Mouse (Mus musculus): ENCODE data around the gene 4933415A04Rik.

Gene 4933415A04Rik

DNA sequence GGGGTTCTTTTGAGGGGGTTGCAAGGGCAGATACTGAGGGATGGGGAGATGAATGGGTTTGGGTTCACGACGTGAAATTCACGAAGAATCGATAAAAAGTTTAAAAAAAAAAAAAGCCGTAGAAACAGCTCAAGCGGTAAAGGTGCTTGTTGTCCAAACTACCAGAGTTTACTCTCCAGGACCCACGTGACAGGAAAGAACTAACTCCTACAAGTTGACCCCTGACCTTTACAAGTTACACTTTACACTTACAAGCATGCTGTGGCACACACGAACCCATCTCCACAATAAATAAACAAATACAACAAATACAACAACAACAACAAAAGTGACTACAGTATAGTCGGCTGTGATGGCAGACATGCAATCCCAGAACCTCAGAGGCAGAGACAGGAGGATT, 44.8 kb downstream of the 4933415A04Rik start:
- in situ Hi-C loops (cut with MboI, MseI) = no loop called here

DNA sequence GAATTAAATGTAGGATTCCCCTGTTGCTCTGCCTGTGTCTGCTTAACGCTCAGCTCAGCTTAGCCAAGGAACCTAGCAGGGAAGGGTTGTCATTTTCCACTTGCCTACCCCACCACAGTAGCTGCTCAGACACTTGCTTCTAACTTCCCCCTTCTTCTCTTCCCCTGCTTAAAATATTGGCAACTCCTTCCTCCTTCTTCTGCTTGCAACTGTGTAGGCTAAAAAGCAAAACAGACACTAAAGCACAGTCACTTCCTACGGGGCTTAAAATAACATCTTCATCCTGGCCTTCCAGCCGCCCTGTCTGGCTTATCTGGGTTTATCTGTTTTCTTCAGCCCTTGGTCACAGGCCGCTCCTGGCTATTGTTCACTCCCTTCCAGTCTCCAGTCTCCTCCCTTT, 45.7 kb downstream of the 4933415A04Rik start:
- in situ Hi-C loops (cut with MboI, MseI) = no loop called here

DNA sequence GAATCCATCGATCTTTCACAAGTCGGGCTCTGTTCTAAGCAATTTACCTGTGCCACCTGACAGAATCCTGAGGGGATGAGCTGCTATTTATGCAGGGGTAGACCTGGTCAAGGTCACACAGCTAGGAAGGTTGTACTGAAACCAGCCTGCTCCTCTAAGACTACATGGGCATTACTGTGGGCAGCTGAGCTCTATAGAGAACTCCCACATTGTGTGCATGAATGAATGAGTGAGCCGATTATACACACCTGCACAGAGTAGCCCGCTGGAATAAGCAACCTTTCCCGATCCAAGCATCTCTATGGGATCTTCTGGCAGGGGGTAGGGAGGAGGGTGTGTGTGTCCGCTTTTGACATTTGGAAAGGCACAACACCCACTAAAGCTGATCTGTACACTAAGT, 46.3 kb downstream of the 4933415A04Rik start:
- in situ Hi-C loops (cut with MboI, MseI) = no loop called here

DNA sequence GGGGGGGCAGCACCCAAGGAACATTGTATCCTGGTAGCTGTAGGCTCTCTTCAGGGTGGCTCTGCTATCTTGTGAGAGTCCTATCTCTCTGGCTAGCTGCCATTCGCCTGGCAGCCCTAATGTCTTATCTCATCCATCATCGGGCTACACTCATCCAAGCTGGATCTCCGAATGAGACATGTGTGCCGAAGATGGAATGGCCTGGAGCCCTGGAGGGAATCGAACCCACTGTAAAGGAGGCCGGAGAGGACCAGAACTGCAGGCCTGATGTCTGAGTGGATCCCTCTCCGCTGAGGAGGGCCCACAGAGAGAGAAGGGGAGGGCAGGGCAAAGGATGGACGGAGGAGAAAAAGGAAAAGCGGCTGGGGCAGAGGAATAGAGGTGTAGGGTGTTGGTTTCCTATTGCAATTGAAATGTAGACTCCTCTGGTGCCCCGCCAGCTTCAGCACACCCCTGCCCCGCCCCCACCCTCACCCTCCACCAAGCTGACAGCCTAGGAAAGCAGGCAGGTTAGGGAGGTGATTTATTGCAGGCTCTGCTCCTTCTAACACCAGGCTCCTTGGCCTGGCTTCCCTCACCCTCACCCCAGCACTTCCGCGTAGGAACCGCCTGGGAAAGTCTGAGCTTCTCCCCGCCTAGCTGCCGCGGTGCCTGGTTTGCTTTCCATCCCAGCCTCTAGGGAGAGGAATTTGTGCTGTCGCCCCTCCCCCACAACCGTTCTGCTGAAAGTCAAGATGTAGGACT, 47.0 kb downstream of the 4933415A04Rik start:
- in situ Hi-C loops (cut with MboI, MseI) = no loop called here

DNA sequence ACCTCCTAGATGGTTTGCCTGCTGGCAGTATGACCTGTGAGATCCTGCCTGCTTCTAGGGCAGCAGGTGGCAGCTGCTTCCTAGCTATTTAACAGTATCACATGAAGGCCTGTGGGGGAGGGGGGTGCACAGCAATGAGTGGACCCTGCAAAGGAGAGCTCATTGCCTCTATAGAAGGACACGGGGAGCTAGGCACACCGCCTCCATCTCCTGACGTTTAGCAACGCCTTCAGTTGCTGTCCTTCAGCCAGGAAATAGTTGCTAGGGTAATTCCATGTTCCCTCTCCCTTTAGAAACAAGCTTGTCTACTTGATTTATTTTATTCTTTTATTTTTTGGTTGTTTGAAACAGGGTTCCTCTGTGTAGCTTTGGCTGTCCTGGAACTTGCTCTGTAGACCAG, 49.9 kb downstream of the 4933415A04Rik start:
- in situ Hi-C loops (cut with MboI, MseI) = no loop called here

- in situ Hi-C loops (cut with MboI, MseI) = no loop called here
These were observed 51.6 kb downstream of the 4933415A04Rik start for GRCm38 (mm10) chr11:43638486-43638885.
